29 mouse cellular contexts compared by ENCODE assay signal in genomic region chr2:5668940-5669339, GRCm38 (mm10). TPM values are rescaled to one million over a fixed set of nuclear protein-coding genes. Genes with fewer than 3 reads are reported as not detected.
A peak's percentile ranks its signal among the peaks of the same experiment; 100 is the strongest.
DNase-seq lines count a peak whose midpoint lies in the region; ATAC-seq and TF ChIP-seq lines count a peak whose summit lies in the region.
"Had no signal": no experiment of that assay in that cellular context is flagged by ENCODE, and none has a peak within 500 bp of the region (broad histone marks: within the 10 kb centered on the region; RNA-seq: fewer than 3 reads in every experiment).

No protein-coding gene starts in this region.

- peak overlapping the region; percentile 22; the same call in 1 of the 2 replicates for H3K4me3 ChIP-seq in liver, adult 2 months (ENCODE audit: insufficient read depth, low read depth, low read length)
- no peak overlapping the region for H3K4me3 ChIP-seq in liver, embryonic 12.5 days
- no peak overlapping the region for H3K4me3 ChIP-seq in lung, embryonic 16.5 days (ENCODE audit: low read length)
- H3K4me3 ChIP-seq in liver, postnatal 0 days (ENCODE audit: low read depth, low read length) = no peak overlapping the region
- H3K4me3 ChIP-seq: embryonic facial prominence, embryonic 13.5 days; forebrain, embryonic 10.5 days; forebrain, embryonic 15.5 days; heart, adult 2 months; heart, embryonic 12.5 days; hindbrain, embryonic 13.5 days; left cerebral cortex, adult 2 months; limb, embryonic 13.5 days; midbrain, embryonic 10.5 days; myocyte; neural tube, embryonic 12.5 days had no signal

- H3K79me2 ChIP-seq in liver, adult 2 months (ENCODE audit: control insufficient read depth, insufficient read depth, low read length) = peaks cover 18% of the 10 kb centered on the region

- no peaks in the 10 kb centered on the region for H3K27me3 ChIP-seq in liver, adult 2 months (ENCODE audit: control insufficient read depth, insufficient read depth, low read length)
- no peaks in the 10 kb centered on the region for H3K27me3 ChIP-seq in liver, embryonic 12.5 days (replicated peaks)
- H3K27me3 ChIP-seq in lung, embryonic 16.5 days (ENCODE audit: control insufficient read depth, insufficient read depth, low read depth, low read length) = no peaks in the 10 kb centered on the region; the same call in 1 of the 2 replicates
- H3K27me3 ChIP-seq in liver, postnatal 0 days (ENCODE audit: insufficient read depth, low read length) = no peaks in the 10 kb centered on the region
- H3K27me3 ChIP-seq: embryonic facial prominence, embryonic 13.5 days; forebrain, embryonic 15.5 days; heart, embryonic 12.5 days; hindbrain, embryonic 13.5 days; limb, embryonic 13.5 days; neural tube, embryonic 12.5 days had no signal

- no peak for ATAC-seq in liver, embryonic 12.5 days
- 0 out of 2 replicates have a peak, but pooled peaks have one; percentile 31 for ATAC-seq in lung, embryonic 16.5 days (ENCODE audit: low read depth)
- peak; percentile 66 for ATAC-seq in liver, postnatal 0 days
- ATAC-seq: CD4-positive, CD25-positive, alpha-beta regulatory T cell, adult 4 months; forebrain, embryonic 15.5 days; lung, postnatal 0 days had no signal

- peaks cover 20% of the 10 kb centered on the region for H3K4me1 ChIP-seq in liver, adult 2 months (ENCODE audit: control insufficient read depth, insufficient read depth, low read length)
- no peaks in the 10 kb centered on the region for H3K4me1 ChIP-seq in liver, embryonic 12.5 days
- no peaks in the 10 kb centered on the region for H3K4me1 ChIP-seq in lung, embryonic 16.5 days (replicated peaks; ENCODE audit: control insufficient read depth, insufficient read depth, low read length)
- no peaks in the 10 kb centered on the region for H3K4me1 ChIP-seq in liver, postnatal 0 days (ENCODE audit: insufficient read depth)
- H3K4me1 ChIP-seq: embryonic facial prominence, embryonic 13.5 days; forebrain, embryonic 10.5 days; forebrain, embryonic 15.5 days; heart, embryonic 12.5 days; hindbrain, embryonic 13.5 days; limb, embryonic 13.5 days; midbrain, embryonic 10.5 days; neural tube, embryonic 12.5 days had no signal

- no peak for TF ChIP-seq POLR2A in liver, adult 2 months (IDR thresholded peaks at IDR 0.05; ENCODE audit: extremely low read depth, insufficient read depth, low read length)

- peak overlapping the region; percentile 65 for H3K9ac ChIP-seq in liver, adult 2 months (ENCODE audit: low read depth, low read length)
- no peak overlapping the region for H3K9ac ChIP-seq in liver, embryonic 12.5 days
- H3K9ac ChIP-seq in lung, embryonic 16.5 days (ENCODE audit: low read length) = no peak overlapping the region
- H3K9ac ChIP-seq in liver, postnatal 0 days (replicated peaks) = no peak overlapping the region
- H3K9ac ChIP-seq: embryonic facial prominence, embryonic 13.5 days; forebrain, embryonic 15.5 days; heart, embryonic 12.5 days; hindbrain, embryonic 13.5 days; limb, embryonic 13.5 days; neural tube, embryonic 12.5 days had no signal

- no peaks in the 10 kb centered on the region for H3K36me3 ChIP-seq in liver, adult 2 months (ENCODE audit: control insufficient read depth, insufficient read depth, low read length)
- no peaks in the 10 kb centered on the region for H3K36me3 ChIP-seq in liver, embryonic 12.5 days
- H3K36me3 ChIP-seq in lung, embryonic 16.5 days (ENCODE audit: control insufficient read depth, insufficient read depth, low read length) = no peaks in the 10 kb centered on the region
- H3K36me3 ChIP-seq in liver, postnatal 0 days (replicated peaks; ENCODE audit: insufficient read depth, low read length) = no peaks in the 10 kb centered on the region
- H3K36me3 ChIP-seq: embryonic facial prominence, embryonic 13.5 days; forebrain, embryonic 10.5 days; forebrain, embryonic 15.5 days; G1E; heart, embryonic 12.5 days; hindbrain, embryonic 13.5 days; limb, embryonic 13.5 days; midbrain, embryonic 10.5 days; neural tube, embryonic 12.5 days had no signal

- intact Hi-C loops in left cerebral cortex, postnatal 36 days (cut with DNase I) = no loop called here

- DNase-seq in liver, adult 2 months (ENCODE audit: extremely low read depth, low read depth, low spot score) = peak; percentile 83
- DNase-seq in lung, adult 18-20 months = no peak
- peak; percentile 70 for DNase-seq in ES-CJ7 (ENCODE audit: low read depth, low spot score)
- DNase-seq in liver, postnatal 0 days = peak; percentile 24
- no peak for DNase-seq in left cerebral cortex, postnatal 36 days (ENCODE audit: low spot score in 2 of 2)
- DNase-seq: adrenal gland, postnatal 14 days; cerebellum, adult 11-12 months; cerebellum, adult 9-11 months; heart, postnatal 4 days; kidney, postnatal 14 days; right cerebral cortex, postnatal 4 days; thymus, postnatal 4 days had no signal

- H3K9me3 ChIP-seq in liver, embryonic 12.5 days (replicated peaks) = no peaks in the 10 kb centered on the region
- no peaks in the 10 kb centered on the region for H3K9me3 ChIP-seq in lung, embryonic 16.5 days (ENCODE audit: control insufficient read depth, low read length)
- no peaks in the 10 kb centered on the region for H3K9me3 ChIP-seq in liver, postnatal 0 days (ENCODE audit: low read length)
- H3K9me3 ChIP-seq: embryonic facial prominence, embryonic 13.5 days; forebrain, embryonic 10.5 days; forebrain, embryonic 15.5 days; G1E; hindbrain, embryonic 13.5 days; limb, embryonic 13.5 days; midbrain, embryonic 10.5 days; neural tube, embryonic 12.5 days had no signal

- TF ChIP-seq EP300 in liver, postnatal 0 days (IDR thresholded peaks at IDR 0.05; ENCODE audit: low read depth) = no peak

- no peak overlapping the region for H3K4me2 ChIP-seq in liver, embryonic 12.5 days
- no peak overlapping the region for H3K4me2 ChIP-seq in lung, embryonic 16.5 days (ENCODE audit: low read depth, low read length)
- H3K4me2 ChIP-seq in liver, postnatal 0 days (ENCODE audit: low read depth, low read length) = peak overlapping the region; percentile 30; the same call in 1 of the 2 replicates
- H3K4me2 ChIP-seq: embryonic facial prominence, embryonic 13.5 days; forebrain, embryonic 15.5 days; heart, embryonic 12.5 days; hindbrain, embryonic 13.5 days; limb, embryonic 13.5 days; neural tube, embryonic 12.5 days had no signal

- no peak for TF ChIP-seq CTCF in liver, adult 2 months (IDR thresholded peaks at IDR 0.05; ENCODE audit: low read depth, low read length)
- TF ChIP-seq CTCF in liver, postnatal 0 days (IDR thresholded peaks at IDR 0.05; ENCODE audit: low read depth) = no peak

- WGBS in liver, adult 2 months = 29% methylated on average over 4 of the region's 4 CpGs
- WGBS in liver, embryonic 12.5 days (ENCODE audit: insufficient replicate concordance) = 69% methylated on average over 4 of the region's 4 CpGs
- WGBS in lung, embryonic 16.5 days = 54% methylated on average over 4 of the region's 4 CpGs
- WGBS in liver, postnatal 0 days (ENCODE audit: insufficient replicate concordance) = 68% methylated on average over 4 of the region's 4 CpGs

- H3K27ac ChIP-seq in liver, adult 2 months (replicated peaks; ENCODE audit: insufficient read depth, low read depth, low read length) = peak overlapping the region; percentile 97
- H3K27ac ChIP-seq in liver, embryonic 12.5 days = no peak overlapping the region
- no peak overlapping the region for H3K27ac ChIP-seq in lung, embryonic 16.5 days (ENCODE audit: low read length)
- H3K27ac ChIP-seq in liver, postnatal 0 days (ENCODE audit: low read depth) = peak overlapping the region; percentile 9; the same call in 1 of the 2 replicates
- H3K27ac ChIP-seq: embryonic facial prominence, embryonic 13.5 days; forebrain, embryonic 10.5 days; forebrain, embryonic 15.5 days; heart, adult 2 months; hindbrain, embryonic 13.5 days; left cerebral cortex, adult 2 months; limb, embryonic 13.5 days; midbrain, embryonic 10.5 days; neural tube, embryonic 12.5 days; stomach, postnatal 0 days had no signal

RNA-seq across cellular contexts. Expression of gene Camk1d, which starts 45.4 kb away (rescaled TPM):
- 46.3 and 47.7 TPM in 2 replicates for total RNA-seq in liver, adult 2 months (2014; rRNA removed)
- polyA plus RNA-seq in liver, adult 2 months (2012; rRNA removed) = 17.0 and 21.2 TPM in 2 replicates
- polyA plus RNA-seq in liver, embryonic 12.5 days (2016; fragmentation: Nextera tagmentation; extraction: Ambion mirVana) = 1.3 and 1.5 TPM in 2 replicates
- polyA plus RNA-seq in lung, embryonic 16.5 days (2015; fragmentation: Nextera tagmentation; extraction: Ambion mirVana) = 1.7 and 1.9 TPM in 2 replicates
- 2.0 and 2.2 TPM in 2 replicates for polyA plus RNA-seq in liver, postnatal 0 days (2015; fragmentation: Nextera tagmentation; extraction: Ambion mirVana)
- 100 to 1,000 TPM; 121 to 124 TPM for total RNA-seq in left cerebral cortex, postnatal 36 days (2021)

Comparison
In these comparisons a context has a peak if more than half of its experiments do, and no peak if none do; other contexts are left out.
1. H3K27ac ChIP-seq: peak in liver, adult 2 months (single experiment) and liver, postnatal 0 days (single experiment); none in liver, embryonic 12.5 days (single experiment) and lung, embryonic 16.5 days (single experiment).
2. DNase-seq: peak in liver, adult 2 months (single experiment), ES-CJ7 (single experiment) and liver, postnatal 0 days (single experiment); none in lung, adult 18-20 months (0 of 2) and left cerebral cortex, postnatal 36 days (0 of 2).